Mouse (Mus musculus) hindbrain, embryonic 10.5 days (tissue): ENCODE results near the gene Map7. TPM values are rescaled to one million over a fixed set of nuclear protein-coding genes. Genes with fewer than 3 reads are reported as not detected.

ENCODE experiments used
- DNase-seq: peaks from one replicate; pipeline ENCODE4 v3.0.0-alpha.2; 2017; ENCODE audit warnings: low spot score
- H3K27ac ChIP-seq: fragments of 300-500 bp; sonication (generic); 2 replicates; pipeline ENCODE4 v1.5.1; 2016; ENCODE audit warnings: mild to moderate bottlenecking, moderate library complexity
- H3K27me3 ChIP-seq: fragments of 300-500 bp; sonication (generic); 2 replicates; pipeline ENCODE4 v1.6.1; 2016; ENCODE audit warnings: mild to moderate bottlenecking; ENCODE audit not compliant: poor library complexity, insufficient read depth, severe bottlenecking
- H3K36me3 ChIP-seq: fragments of 300-500 bp; sonication (generic); 2 replicates; pipeline ENCODE4 v1.6.1; 2016; ENCODE audit warnings: mild to moderate bottlenecking, moderate library complexity
- H3K4me1 ChIP-seq: fragments of 300-500 bp; sonication (generic); replicated peaks from 2 replicates; pipeline ENCODE4 v1.6.1; 2016; ENCODE audit warnings: mild to moderate bottlenecking
- H3K4me3 ChIP-seq: fragments of 300-500 bp; sonication (generic); 2 replicates; pipeline ENCODE4 v1.5.1; 2016; ENCODE audit warnings: mild to moderate bottlenecking, moderate library complexity
- H3K9me3 ChIP-seq: fragments of 300-500 bp; sonication (generic); 2 replicates; pipeline ENCODE4 v1.6.1; 2016; ENCODE audit warnings: mild to moderate bottlenecking, moderate library complexity
- WGBS: fragments of 180-500 bp; shearing (Covaris S2); methylation state at CpG from one replicate; pipeline ENCODE4 v1.1.7; 2016; 5-methylcytosine and 5-hydroxymethylcytosine counted together
- polyA plus RNA-seq: library from polyadenylated mRNA; unstranded; fragments of >200 nt; fragmentation: Nextera tagmentation; extraction: Ambion mirVana; gene quantifications from 2 replicates; pipeline ENCODE4 v1.2.1, GENCODE M21; 2016

The Map7 gene
- polyA plus RNA-seq, 1 experiment from 2014 or later: 8.9 TPM

- no peaks in the 10 kb centered on the region for H3K9me3 ChIP-seq
- DNase-seq: no peak
- H3K27ac ChIP-seq: no peak overlapping the region
- H3K36me3 ChIP-seq: no peaks in the 10 kb centered on the region
- H3K4me1 ChIP-seq: no peaks in the 10 kb centered on the region
- H3K4me3 ChIP-seq: no peak overlapping the region
- 91% methylated on average over 5 of the region's 5 CpGs for WGBS
- peaks cover 16% of the 10 kb centered on the region; the same call in 1 of the 2 replicates for H3K27me3 ChIP-seq
Measured at GRCm38 (mm10) chr10:20159308-20159707, 11.0 kb downstream of the Map7 start.

- H3K27me3 ChIP-seq: 0 out of 2 replicates have a peak, but pooled peaks cover 4% of the 10 kb centered on the region
- DNase-seq: no peak
- no peaks in the 10 kb centered on the region for H3K4me1 ChIP-seq
- H3K4me3 ChIP-seq: no peak overlapping the region
- H3K27ac ChIP-seq: no peak overlapping the region
- 65% methylated on average over 8 of the region's 8 CpGs for WGBS
- H3K9me3 ChIP-seq: no peaks in the 10 kb centered on the region
- no peaks in the 10 kb centered on the region for H3K36me3 ChIP-seq
Measured at GRCm38 (mm10) chr10:20160914-20161313, 12.6 kb downstream of the Map7 start.

GRCm38 (mm10) chr10:20164810-20165209 lies 16.5 kb downstream of the Map7 start:
- Histone ChIP-seq H3K4me3 (no peak overlapping the region), H3K27ac (no peak overlapping the region), H3K9me3 (no peaks in the 10 kb centered on the region), H3K4me1 (peaks cover under 1% of the 10 kb centered on the region; the same call in 1 of the 2 replicates), H3K27me3 (peaks cover 19% of the 10 kb centered on the region), H3K36me3 (no peaks in the 10 kb centered on the region)
- no peak for DNase-seq
- WGBS: 91% methylated on average over 5 of the region's 5 CpGs

GRCm38 (mm10) chr10:20166797-20167196 lies 18.5 kb downstream of the Map7 start:
- no peaks in the 10 kb centered on the region for H3K36me3 ChIP-seq
- peaks cover 22% of the 10 kb centered on the region for H3K27me3 ChIP-seq
- 77% methylated on average over 11 of the region's 11 CpGs for WGBS
- no peak overlapping the region for H3K4me3 ChIP-seq
- H3K27ac ChIP-seq: no peak overlapping the region
- no peaks in the 10 kb centered on the region for H3K9me3 ChIP-seq
- no peak for DNase-seq
- H3K4me1 ChIP-seq: peaks cover 20% of the 10 kb centered on the region

- no peak for DNase-seq
- Histone ChIP-seq H3K27me3 (peaks cover 23% of the 10 kb centered on the region), H3K4me3 (no peak overlapping the region), H3K9me3 (no peaks in the 10 kb centered on the region), H3K4me1 (peaks cover 21% of the 10 kb centered on the region), H3K27ac (no peak overlapping the region), H3K36me3 (no peaks in the 10 kb centered on the region)
- WGBS: 89% methylated on average over 4 of the region's 4 CpGs
Measured at GRCm38 (mm10) chr10:20167467-20167866, 19.2 kb downstream of the Map7 start.

GRCm38 (mm10) chr10:20169182-20169674 lies 21.0 kb downstream of the Map7 start:
- Histone ChIP-seq H3K36me3 (no peaks in the 10 kb centered on the region), H3K27ac (no peak overlapping the region), H3K9me3 (no peaks in the 10 kb centered on the region), H3K4me1 (peaks cover 21% of the 10 kb centered on the region), H3K4me3 (no peak overlapping the region), H3K27me3 (peaks cover 23% of the 10 kb centered on the region)
- no peak for DNase-seq
- WGBS: 85% methylated on average over 3 of the region's 3 CpGs

- Histone ChIP-seq H3K27ac (peak overlapping the region; percentile 54; the same call in 1 of the 2 replicates), H3K27me3 (peaks cover 23% of the 10 kb centered on the region), H3K4me1 (peaks cover 21% of the 10 kb centered on the region), H3K4me3 (peak overlapping the region; percentile 44), H3K9me3 (no peaks in the 10 kb centered on the region), H3K36me3 (no peaks in the 10 kb centered on the region)
- no peak for DNase-seq
- WGBS: 23% methylated on average over 19 of the region's 19 CpGs
Measured at GRCm38 (mm10) chr10:20169927-20170604, 21.8 kb downstream of the Map7 start.

GRCm38 (mm10) chr10:20170605-20171088 lies 22.4 kb downstream of the Map7 start:
- H3K27me3 ChIP-seq: peaks cover 23% of the 10 kb centered on the region
- peak overlapping the region; percentile 44 for H3K4me3 ChIP-seq
- peak; percentile 90 for DNase-seq
- H3K27ac ChIP-seq: peak overlapping the region; percentile 54; the same call in 1 of the 2 replicates
- H3K4me1 ChIP-seq: peaks cover 21% of the 10 kb centered on the region
- H3K36me3 ChIP-seq: no peaks in the 10 kb centered on the region
- no peaks in the 10 kb centered on the region for H3K9me3 ChIP-seq
- 27% methylated on average over 11 of the region's 11 CpGs for WGBS

GRCm38 (mm10) chr10:20171209-20171608 lies 22.9 kb downstream of the Map7 start:
- Histone ChIP-seq H3K36me3 (no peaks in the 10 kb centered on the region), H3K9me3 (no peaks in the 10 kb centered on the region), H3K27me3 (peaks cover 23% of the 10 kb centered on the region), H3K4me1 (peaks cover 21% of the 10 kb centered on the region), H3K4me3 (peak overlapping the region; percentile 44), H3K27ac (no peak overlapping the region)
- DNase-seq: no peak
- 70% methylated on average over 12 of the region's 12 CpGs for WGBS

GRCm38 (mm10) chr10:20171756-20172155 lies 23.5 kb downstream of the Map7 start:
- Histone ChIP-seq H3K9me3 (no peaks in the 10 kb centered on the region), H3K27me3 (peaks cover 22% of the 10 kb centered on the region), H3K4me3 (no peak overlapping the region), H3K36me3 (no peaks in the 10 kb centered on the region), H3K27ac (no peak overlapping the region), H3K4me1 (peaks cover 21% of the 10 kb centered on the region)
- DNase-seq: no peak
- WGBS: 59% methylated on average over 4 of the region's 4 CpGs

- no peak overlapping the region for H3K4me3 ChIP-seq
- 94% methylated on average over 4 of the region's 4 CpGs for WGBS
Measured at GRCm38 (mm10) chr10:20173733-20174132, 25.5 kb downstream of the Map7 start.

GRCm38 (mm10) chr10:20176054-20176453 lies 27.8 kb downstream of the Map7 start:
- no peak overlapping the region for H3K4me3 ChIP-seq
- peaks cover 4% of the 10 kb centered on the region; the same call in 1 of the 2 replicates for H3K27me3 ChIP-seq
- WGBS: 64% methylated on average over 7 of the region's 7 CpGs
- H3K36me3 ChIP-seq: no peaks in the 10 kb centered on the region
- H3K27ac ChIP-seq: no peak overlapping the region
- H3K4me1 ChIP-seq: peaks cover 12% of the 10 kb centered on the region
- no peak for DNase-seq
- H3K9me3 ChIP-seq: no peaks in the 10 kb centered on the region

More at GRCm38 (mm10) chr10:20173733-20174132, 25.5 kb downstream of the Map7 start:
- Histone ChIP-seq H3K27me3 (peaks cover 13% of the 10 kb centered on the region), H3K27ac (no peak overlapping the region), H3K4me1 (peaks cover 23% of the 10 kb centered on the region), H3K9me3 (no peaks in the 10 kb centered on the region), H3K36me3 (no peaks in the 10 kb centered on the region)
- no peak for DNase-seq

GRCm38 (mm10) chr10:20178807-20179605 lies 30.7 kb downstream of the Map7 start:
- Histone ChIP-seq H3K4me3 (no peak overlapping the region), H3K4me1 (peaks cover 10% of the 10 kb centered on the region; the same call in 1 of the 2 replicates), H3K9me3 (no peaks in the 10 kb centered on the region), H3K36me3 (no peaks in the 10 kb centered on the region), H3K27ac (no peak overlapping the region), H3K27me3 (no peaks in the 10 kb centered on the region)
- 42% methylated on average over 12 of the region's 12 CpGs for WGBS
- no peak for DNase-seq
